Mouse (Mus musculus) 3T3-L1 (cell line): ENCODE data around the gene Irgc1.
"Not testable (repeated sequence)": the region's sequence is repeated elsewhere in the genome, so short reads cannot be mapped to it uniquely, and the experiment has no call there.

Experiments
- DNase-seq: peaks from one replicate; pipeline ENCODE4 v3.0.0-alpha.2; 2015; ENCODE audit warnings: low read depth, low spot score

Gene Irgc1

GRCm38 (mm10) chr7:24451855-24452311, at the start of gene Irgc1:
Gene Irgc1, minus strand, starts transcription at chr7:24452297.
- DNase-seq, result no peak

GRCm38 (mm10) chr7:24501492-24501891, 49.4 kb upstream of the Irgc1 start:
- DNase-seq, result no peak

GRCm38 (mm10) chr7:24500929-24501328, 48.8 kb upstream of the Irgc1 start:
- DNase-seq, result no peak

GRCm38 (mm10) chr7:24499856-24500577, 47.9 kb upstream of the Irgc1 start:
- DNase-seq, result no peak

GRCm38 (mm10) chr7:24488303-24488702, 36.2 kb upstream of the Irgc1 start:
- no peak for DNase-seq

GRCm38 (mm10) chr7:24487403-24487802, 35.3 kb upstream of the Irgc1 start:
- DNase-seq, result no peak

GRCm38 (mm10) chr7:24486654-24487130, 34.6 kb upstream of the Irgc1 start:
- no peak for DNase-seq

- DNase-seq, result no peak
Measured at GRCm38 (mm10) chr7:24485481-24485880, 33.4 kb upstream of the Irgc1 start.

GRCm38 (mm10) chr7:24483291-24483690, 31.2 kb upstream of the Irgc1 start:
- DNase-seq, result not testable (repeated sequence)

GRCm38 (mm10) chr7:24482208-24483020, 30.3 kb upstream of the Irgc1 start:
- no peak for DNase-seq

GRCm38 (mm10) chr7:24481474-24482207, 29.5 kb upstream of the Irgc1 start, which contains the start of gene Cadm4:
Gene Cadm4, plus strand, starts transcription at chr7:24482023.
- DNase-seq, result peak; percentile 19

- peak; percentile 18 for DNase-seq
Measured at GRCm38 (mm10) chr7:24480986-24481473, 28.9 kb upstream of the Irgc1 start.

- no peak for DNase-seq
Measured at GRCm38 (mm10) chr7:24480121-24480941, 28.2 kb upstream of the Irgc1 start.

GRCm38 (mm10) chr7:24479685-24480084, 27.6 kb upstream of the Irgc1 start:
- DNase-seq, result no peak

- no peak for DNase-seq
Measured at GRCm38 (mm10) chr7:24478911-24479310, 26.8 kb upstream of the Irgc1 start.

GRCm38 (mm10) chr7:24476856-24477255, 24.8 kb upstream of the Irgc1 start:
- DNase-seq, result no peak

GRCm38 (mm10) chr7:24476338-24476737, 24.2 kb upstream of the Irgc1 start:
- no peak for DNase-seq

- DNase-seq, result no peak
Measured at GRCm38 (mm10) chr7:24474811-24475506, 22.9 kb upstream of the Irgc1 start.

GRCm38 (mm10) chr7:24473913-24474529, 21.9 kb upstream of the Irgc1 start:
- peak; percentile 68 for DNase-seq

- DNase-seq, result peak; percentile 47
Measured at GRCm38 (mm10) chr7:24472937-24473336, 20.8 kb upstream of the Irgc1 start.
